Mouse (Mus musculus): ENCODE data around the gene Emp1.

Gene Emp1

GRCm38 (mm10) chr6:135362459-135363159, at the start of gene Emp1:
Gene Emp1, plus strand, starts transcription at chr6:135362545.
- in situ Hi-C loops (cut with MboI), result no loop called here

GRCm38 (mm10) chr6:135313981-135314380, 48.4 kb upstream of the Emp1 start:
- in situ Hi-C loops (cut with MboI), result no loop called here

GRCm38 (mm10) chr6:135316141-135316540, 46.2 kb upstream of the Emp1 start:
- in situ Hi-C loops (cut with MboI), result no loop called here

- in situ Hi-C loops (cut with MboI), result no loop called here
These were observed 42.9 kb upstream of the Emp1 start for GRCm38 (mm10) chr6:135319431-135319933.

GRCm38 (mm10) chr6:135322749-135323148, 39.6 kb upstream of the Emp1 start:
- in situ Hi-C loops (cut with MboI), result no loop called here

- in situ Hi-C loops (cut with MboI), result no loop called here
These were observed 38.9 kb upstream of the Emp1 start for GRCm38 (mm10) chr6:135323311-135323982.

GRCm38 (mm10) chr6:135324111-135324510, 38.2 kb upstream of the Emp1 start:
- in situ Hi-C loops (cut with MboI), result no loop called here

GRCm38 (mm10) chr6:135324686-135325300, 37.6 kb upstream of the Emp1 start:
- in situ Hi-C loops (cut with MboI), result no loop called here

GRCm38 (mm10) chr6:135326847-135327246, 35.5 kb upstream of the Emp1 start:
- in situ Hi-C loops (cut with MboI), result no loop called here

GRCm38 (mm10) chr6:135331916-135332315, 30.4 kb upstream of the Emp1 start:
- in situ Hi-C loops (cut with MboI), result no loop called here

GRCm38 (mm10) chr6:135332737-135333281, 29.5 kb upstream of the Emp1 start:
- in situ Hi-C loops (cut with MboI), result no loop called here

- in situ Hi-C loops (cut with MboI), result no loop called here
These were observed 28.2 kb upstream of the Emp1 start for GRCm38 (mm10) chr6:135333994-135334651.

GRCm38 (mm10) chr6:135336376-135336775, 26.0 kb upstream of the Emp1 start:
- in situ Hi-C loops (cut with MboI), result no loop called here

GRCm38 (mm10) chr6:135340355-135341075, 21.8 kb upstream of the Emp1 start:
- in situ Hi-C loops (cut with MboI), result no loop called here

GRCm38 (mm10) chr6:135341076-135341378, 21.3 kb upstream of the Emp1 start:
- in situ Hi-C loops (cut with MboI), result no loop called here

- in situ Hi-C loops (cut with MboI), result no loop called here
These were observed 10.6 kb upstream of the Emp1 start for GRCm38 (mm10) chr6:135351638-135352302.

GRCm38 (mm10) chr6:135352537-135352936, 9.8 kb upstream of the Emp1 start:
- in situ Hi-C loops (cut with MboI), result no loop called here

GRCm38 (mm10) chr6:135354953-135355352, 7.4 kb upstream of the Emp1 start:
- in situ Hi-C loops (cut with MboI), result no loop called here

GRCm38 (mm10) chr6:135360331-135360730, 2.0 kb upstream of the Emp1 start:
- in situ Hi-C loops (cut with MboI), result no loop called here

GRCm38 (mm10) chr6:135362098-135362458, 267 bp upstream of the Emp1 start:
- in situ Hi-C loops (cut with MboI), result no loop called here
